Comparison of ENCODE assay signal across 10 mouse cellular contexts in genomic region chr12:80939165-80939564, GRCm38 (mm10). TPM values are rescaled to one million over a fixed set of nuclear protein-coding genes. Genes with fewer than 3 reads are reported as not detected.
A peak's percentile ranks its signal among the peaks of the same experiment; 100 is the strongest.
DNase-seq lines count a peak whose midpoint lies in the region; ATAC-seq and TF ChIP-seq lines count a peak whose summit lies in the region.
"Had no signal": no experiment of that assay in that cellular context is flagged by ENCODE, and none has a peak within 500 bp of the region (broad histone marks: within the 10 kb centered on the region; RNA-seq: fewer than 3 reads in every experiment).

No protein-coding gene starts in this region.

- no peak for TF ChIP-seq POLR2A in cerebellum, adult 2 months (IDR thresholded peaks at IDR 0.05; ENCODE audit: borderline replicate concordance, insufficient read depth, low read length)

- H3K9me3 ChIP-seq in heart, embryonic 15.5 days (replicated peaks): no peaks in the 10 kb centered on the region
- no peaks in the 10 kb centered on the region for H3K9me3 ChIP-seq in intestine, embryonic 16.5 days (ENCODE audit: control insufficient read depth, low read length)
- H3K9me3 ChIP-seq in stomach, embryonic 14.5 days (ENCODE audit: control insufficient read depth, low read depth, low read length): no peaks in the 10 kb centered on the region
- H3K9me3 ChIP-seq: forebrain, embryonic 12.5 days had no signal

- ATAC-seq in heart, embryonic 15.5 days (replicated peaks; ENCODE audit: insufficient number of reproducible peaks, insufficient read depth, low FRiP score, low read depth): no peak
- ATAC-seq in intestine, embryonic 16.5 days: no peak
- ATAC-seq in stomach, embryonic 14.5 days (ENCODE audit: insufficient number of reproducible peaks, insufficient read depth, low FRiP score, low read depth): no peak
- no peak for ATAC-seq in cerebellum, adult (ENCODE audit: insufficient number of reproducible peaks, low FRiP score, low TSS enrichment)

- DNase-seq in heart, adult 9 months (ENCODE audit: low spot score in 2 of 2): no peak
- peak; percentile 24 for DNase-seq in lung, postnatal 10 days
- DNase-seq in lung, adult 18-20 months: no peak
- DNase-seq in cerebellum, adult 2 months: no peak
- DNase-seq: embryo, embryonic 11 days had no signal

- no peaks in the 10 kb centered on the region for H3K27me3 ChIP-seq in heart, embryonic 15.5 days
- H3K27me3 ChIP-seq in intestine, embryonic 16.5 days (replicated peaks; ENCODE audit: control insufficient read depth, insufficient read depth, low read length): no peaks in the 10 kb centered on the region
- H3K27me3 ChIP-seq in stomach, embryonic 14.5 days (ENCODE audit: control insufficient read depth, insufficient read depth, low read length): no peaks in the 10 kb centered on the region
- H3K27me3 ChIP-seq in cerebellum, adult 2 months (ENCODE audit: control insufficient read depth, insufficient read depth, low read length): no peaks in the 10 kb centered on the region
- H3K27me3 ChIP-seq: forebrain, embryonic 12.5 days had no signal

- 0 out of 2 replicates have a peak overlapping the region, but pooled peaks have one; percentile 15 for H3K27ac ChIP-seq in heart, embryonic 15.5 days
- peak overlapping the region; percentile 59 for H3K27ac ChIP-seq in intestine, embryonic 16.5 days (ENCODE audit: low read length)
- peak overlapping the region; percentile 23; the same call in 1 of the 2 replicates for H3K27ac ChIP-seq in stomach, embryonic 14.5 days (ENCODE audit: low read length)
- H3K27ac ChIP-seq in cerebellum, adult 2 months (ENCODE audit: insufficient read depth, low read length): no peak overlapping the region
- H3K27ac ChIP-seq: forebrain, embryonic 12.5 days had no signal

- no peaks in the 10 kb centered on the region for H3K4me1 ChIP-seq in heart, embryonic 15.5 days (replicated peaks)
- peaks cover 3% of the 10 kb centered on the region; the same call in 1 of the 2 replicates for H3K4me1 ChIP-seq in intestine, embryonic 16.5 days (ENCODE audit: control insufficient read depth, insufficient read depth, low read length)
- no peaks in the 10 kb centered on the region for H3K4me1 ChIP-seq in stomach, embryonic 14.5 days (ENCODE audit: control insufficient read depth, insufficient read depth, low read length)
- H3K4me1 ChIP-seq in cerebellum, adult 2 months (ENCODE audit: control insufficient read depth, insufficient read depth, low read length): no peaks in the 10 kb centered on the region
- H3K4me1 ChIP-seq: forebrain, embryonic 12.5 days had no signal

- no peak overlapping the region for H3K4me2 ChIP-seq in heart, embryonic 15.5 days
- no peak overlapping the region for H3K4me2 ChIP-seq in intestine, embryonic 16.5 days (ENCODE audit: low read depth, low read length)
- no peak overlapping the region for H3K4me2 ChIP-seq in stomach, embryonic 14.5 days (replicated peaks; ENCODE audit: low read depth, low read length)
- H3K4me2 ChIP-seq: forebrain, embryonic 12.5 days had no signal

- TF ChIP-seq CTCF in cerebellum, adult 2 months (IDR thresholded peaks at IDR 0.05; ENCODE audit: borderline replicate concordance, insufficient read depth, low read depth, low read length): no peak

- H3K9ac ChIP-seq in heart, embryonic 15.5 days: no peak overlapping the region
- H3K9ac ChIP-seq in intestine, embryonic 16.5 days (ENCODE audit: low read depth, low read length): no peak overlapping the region
- H3K9ac ChIP-seq in stomach, embryonic 14.5 days (replicated peaks; ENCODE audit: low read depth, low read length): no peak overlapping the region
- H3K9ac ChIP-seq: forebrain, embryonic 12.5 days had no signal

- H3K36me3 ChIP-seq in heart, embryonic 15.5 days: no peaks in the 10 kb centered on the region
- no peaks in the 10 kb centered on the region for H3K36me3 ChIP-seq in intestine, embryonic 16.5 days (ENCODE audit: control insufficient read depth, insufficient read depth, low read length)
- H3K36me3 ChIP-seq in stomach, embryonic 14.5 days (ENCODE audit: control insufficient read depth, insufficient read depth, low read length): no peaks in the 10 kb centered on the region
- H3K36me3 ChIP-seq: forebrain, embryonic 12.5 days had no signal

- no peak overlapping the region for H3K4me3 ChIP-seq in heart, embryonic 15.5 days
- H3K4me3 ChIP-seq in intestine, embryonic 16.5 days (ENCODE audit: low read length): no peak overlapping the region
- H3K4me3 ChIP-seq in stomach, embryonic 14.5 days (ENCODE audit: low read depth, low read length): no peak overlapping the region
- H3K4me3 ChIP-seq in cerebellum, adult 2 months (replicated peaks; ENCODE audit: insufficient read depth, low read depth, low read length): no peak overlapping the region
- H3K4me3 ChIP-seq: forebrain, embryonic 12.5 days had no signal

- 67% methylated on average over 4 of the region's 4 CpGs for WGBS in heart, embryonic 15.5 days
- 77% methylated on average over 4 of the region's 4 CpGs for WGBS in intestine, embryonic 16.5 days
- WGBS in stomach, embryonic 14.5 days: 79% methylated on average over 4 of the region's 4 CpGs
- 73% methylated on average over 4 of the region's 4 CpGs for WGBS in cerebellum, adult 2 months

RNA-seq across cellular contexts. Expression of gene Srsf5, which starts 6.1 kb away (rescaled TPM):
- 332 and 350 TPM in 2 replicates for polyA plus RNA-seq in heart, embryonic 15.5 days (2015; fragmentation: Nextera tagmentation; extraction: Ambion mirVana)
- 466 and 492 TPM in 2 replicates for polyA plus RNA-seq in intestine, embryonic 16.5 days (2015; fragmentation: Nextera tagmentation; extraction: Ambion mirVana)
- 312 and 364 TPM in 2 replicates for polyA plus RNA-seq in stomach, embryonic 14.5 days (2014; fragmentation: Nextera tagmentation; extraction: Ambion mirVana)
- polyA plus RNA-seq in cerebellum, adult 2 months (2012; rRNA removed): 650 and 669 TPM in 2 replicates

RNA-seq across cellular contexts. Expression of gene Slc10a1, which starts 29.3 kb away (rescaled TPM):
- polyA plus RNA-seq in heart, embryonic 15.5 days (2015; fragmentation: Nextera tagmentation; extraction: Ambion mirVana): 0.64 and 0.67 TPM in 2 replicates
- polyA plus RNA-seq in intestine, embryonic 16.5 days (2015; fragmentation: Nextera tagmentation; extraction: Ambion mirVana): 0.48 and 0.70 TPM in 2 replicates
- 1.1 and 1.3 TPM in 2 replicates for polyA plus RNA-seq in stomach, embryonic 14.5 days (2014; fragmentation: Nextera tagmentation; extraction: Ambion mirVana)
- polyA plus RNA-seq in cerebellum, adult 2 months (2012; rRNA removed): not detected in 2 replicates
